Mouse (Mus musculus) c-Kit-positive CD71-positive TER-119-positive erythroid progenitor cells, embryonic 14.5 days (primary cell): ENCODE measurements around the gene Nek1.
A peak's percentile ranks its signal among the peaks of the same experiment; 100 is the strongest.
"Not testable (repeated sequence)": the region's sequence is repeated elsewhere in the genome, so short reads cannot be mapped to it uniquely, and the experiment has no call there.

ENCODE experiments used
- DNase-seq: peaks from one replicate; pipeline ENCODE4 v3.0.0-alpha.2; 2013; ENCODE audit warnings: low spot score

Gene Nek1

GRCm38 (mm10) chr8:60984260-60985010, 8.6 kb upstream of the Nek1 start:
- not testable (repeated sequence) for DNase-seq

GRCm38 (mm10) chr8:60992561-60992909, 460 bp upstream of the Nek1 start:
- peak; percentile 82 for DNase-seq

- no peak for DNase-seq
These were observed 618 bp downstream of the Nek1 start for GRCm38 (mm10) chr8:60993639-60993986.

GRCm38 (mm10) chr8:60996468-60996867, 3.5 kb downstream of the Nek1 start:
- DNase-seq = no peak

- DNase-seq = peak; percentile 70
These were observed 49.0 kb downstream of the Nek1 start for GRCm38 (mm10) chr8:61041951-61042350.

- peak; percentile 50 for DNase-seq
These were observed 50.9 kb downstream of the Nek1 start for GRCm38 (mm10) chr8:61043874-61044273.

GRCm38 (mm10) chr8:61046816-61047215, 53.8 kb downstream of the Nek1 start:
- no peak for DNase-seq

- DNase-seq = no peak
These were observed 60.0 kb downstream of the Nek1 start for GRCm38 (mm10) chr8:61053017-61053416.

GRCm38 (mm10) chr8:61054313-61054712, 61.3 kb downstream of the Nek1 start:
- no peak for DNase-seq

- no peak for DNase-seq
These were observed 64.0 kb downstream of the Nek1 start for GRCm38 (mm10) chr8:61056997-61057396.

- DNase-seq = peak; percentile 36
These were observed 66.1 kb downstream of the Nek1 start for GRCm38 (mm10) chr8:61059143-61059542.

- DNase-seq = peak; percentile 57
These were observed 67.4 kb downstream of the Nek1 start for GRCm38 (mm10) chr8:61060412-61060811.

GRCm38 (mm10) chr8:61075059-61075458, 82.1 kb downstream of the Nek1 start:
- DNase-seq = no peak

GRCm38 (mm10) chr8:61110496-61110895, 117.5 kb downstream of the Nek1 start:
- no peak for DNase-seq

GRCm38 (mm10) chr8:61111940-61112339, 118.9 kb downstream of the Nek1 start:
- no peak for DNase-seq

GRCm38 (mm10) chr8:61121631-61122030, 128.6 kb downstream of the Nek1 start:
- DNase-seq = no peak

- no peak for DNase-seq
These were observed 134.4 kb downstream of the Nek1 start for GRCm38 (mm10) chr8:61127299-61127861.

GRCm38 (mm10) chr8:61132561-61133134, 139.7 kb downstream of the Nek1 start:
- DNase-seq = no peak

- DNase-seq = no peak
These were observed 148.9 kb downstream of the Nek1 start for GRCm38 (mm10) chr8:61141869-61142268.

GRCm38 (mm10) chr8:61142302-61142701, 149.3 kb downstream of the Nek1 start:
- DNase-seq = no peak

GRCm38 (mm10) chr8:61142845-61143244, 149.8 kb downstream of the Nek1 start:
- DNase-seq = no peak

- DNase-seq = no peak
These were observed 155.7 kb downstream of the Nek1 start for GRCm38 (mm10) chr8:61148728-61149127.

GRCm38 (mm10) chr8:61150596-61150995, 157.6 kb downstream of the Nek1 start:
- no peak for DNase-seq

GRCm38 (mm10) chr8:61156406-61156805, 163.4 kb downstream of the Nek1 start:
- DNase-seq = no peak
